Comparison of ENCODE assay signal across 9 mouse cellular contexts in the genomic region with DNA sequence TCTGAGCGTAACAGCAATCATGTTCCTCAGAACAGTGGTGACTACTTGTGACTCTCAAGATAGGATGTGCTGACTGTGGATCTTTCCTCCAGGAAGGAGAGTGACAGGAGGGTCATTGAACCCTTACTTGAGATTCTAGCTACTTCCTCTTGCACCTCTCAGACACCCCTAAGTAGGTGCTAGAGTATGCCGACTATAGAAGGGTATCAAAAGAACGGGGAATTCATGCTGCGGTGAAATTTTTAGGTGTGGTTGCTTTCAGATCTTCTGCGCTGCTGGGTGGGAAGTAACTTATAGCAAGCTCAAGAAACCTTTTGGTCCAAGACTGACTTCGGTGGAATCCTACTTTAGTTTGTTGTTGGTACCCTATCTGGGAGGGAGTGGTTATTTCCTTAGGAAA. TPM values are rescaled to one million over a fixed set of nuclear protein-coding genes. Genes with fewer than 3 reads are reported as not detected.
DNase-seq lines count a peak whose midpoint lies in the region; ATAC-seq and TF ChIP-seq lines count a peak whose summit lies in the region.
"Had no signal": no experiment of that assay in that cellular context is flagged by ENCODE, and none has a peak within 500 bp of the region (broad histone marks: within the 10 kb centered on the region; RNA-seq: fewer than 3 reads in every experiment).

No protein-coding gene starts in this region.

- TF ChIP-seq POLR2A in bone marrow macrophage, adult 2 months (IDR thresholded peaks at IDR 0.05; ENCODE audit: borderline replicate concordance, low read depth, low read length), result no peak
- no peak for TF ChIP-seq POLR2A in small intestine, adult 2 months (IDR thresholded peaks at IDR 0.05; ENCODE audit: low read depth, low read length)

- H3K27ac ChIP-seq in kidney, embryonic 16.5 days (ENCODE audit: low read length), result no peak overlapping the region
- H3K27ac ChIP-seq in bone marrow macrophage, adult 2 months (ENCODE audit: insufficient read depth, low read depth, low read length), result peak overlapping the region; percentile 89
- peak overlapping the region; percentile 97; the same call in 1 of the 2 replicates for H3K27ac ChIP-seq in small intestine, adult 2 months (ENCODE audit: insufficient read depth, low read depth, low read length)

- no peak for ATAC-seq in kidney, embryonic 16.5 days (ENCODE audit: low FRiP score, low TSS enrichment)

- H3K4me3 ChIP-seq in kidney, embryonic 16.5 days (ENCODE audit: low read length), result no peak overlapping the region
- peak overlapping the region; percentile 2; the same call in 1 of the 2 replicates for H3K4me3 ChIP-seq in bone marrow macrophage, adult 2 months (ENCODE audit: insufficient read depth, low read length)
- H3K4me3 ChIP-seq in small intestine, adult 2 months (ENCODE audit: low read depth, low read length), result no peak overlapping the region

- no peaks in the 10 kb centered on the region for H3K9me3 ChIP-seq in kidney, embryonic 16.5 days (ENCODE audit: low read length)

- H3K27me3 ChIP-seq in kidney, embryonic 16.5 days (ENCODE audit: insufficient read depth, low read length), result no peaks in the 10 kb centered on the region
- H3K27me3 ChIP-seq in small intestine, adult 2 months (ENCODE audit: control insufficient read depth, insufficient read depth, low read length), result no peaks in the 10 kb centered on the region

- WGBS in kidney, embryonic 16.5 days, result 91% methylated on average over 6 of the region's 6 CpGs
- WGBS in small intestine, adult 2 months, result 70% methylated on average over 6 of the region's 6 CpGs

- H3K4me2 ChIP-seq in kidney, embryonic 16.5 days (replicated peaks; ENCODE audit: low read depth, low read length), result peak overlapping the region; percentile 56

- H3K9ac ChIP-seq in kidney, embryonic 16.5 days (replicated peaks; ENCODE audit: low read length), result no peak overlapping the region

- no peaks in the 10 kb centered on the region for H3K36me3 ChIP-seq in kidney, embryonic 16.5 days (ENCODE audit: insufficient read depth, low read length)
- no peaks in the 10 kb centered on the region for H3K36me3 ChIP-seq in small intestine, adult 2 months (ENCODE audit: control insufficient read depth, insufficient read depth, low read length)

- H3K4me1 ChIP-seq in kidney, embryonic 16.5 days (ENCODE audit: insufficient read depth, low read length), result peaks cover 17% of the 10 kb centered on the region
- H3K4me1 ChIP-seq in bone marrow macrophage, adult 2 months (ENCODE audit: control insufficient read depth, insufficient read depth, low read length), result peaks cover 26% of the 10 kb centered on the region
- peaks cover 3% of the 10 kb centered on the region; the same call in 1 of the 2 replicates for H3K4me1 ChIP-seq in small intestine, adult 2 months (ENCODE audit: control insufficient read depth, insufficient read depth, insufficient read length, low read length)

- DNase-seq in kidney, postnatal 10 days, result no peak
- DNase-seq in liver, result peak; percentile 35
- no peak for DNase-seq in right cerebral cortex, postnatal 14 days
- no peak for DNase-seq in kidney, adult 11 months
- no peak for DNase-seq in layer of hippocampus, adult 18-20 months (ENCODE audit: low spot score in 2 of 2)
- DNase-seq: gastrocnemius, postnatal 36 days had no signal

- no peak for TF ChIP-seq CTCF in bone marrow macrophage, adult 2 months (IDR thresholded peaks at IDR 0.05; ENCODE audit: low read depth, low read length)
- no peak for TF ChIP-seq CTCF in small intestine, adult 2 months (IDR thresholded peaks at IDR 0.05; ENCODE audit: extremely low read depth, insufficient read length, insufficient replicate concordance, low read depth, low read length)

RNA-seq across cellular contexts. Expression of a gene that starts 53.9 kb away (rescaled TPM):
- polyA plus RNA-seq in kidney, embryonic 16.5 days (2015; fragmentation: Nextera tagmentation; extraction: Ambion mirVana), result 75.2 and 78.0 TPM in 2 replicates
- 310 and 315 TPM in 2 replicates for polyA plus RNA-seq in bone marrow macrophage, adult 2 months (2012; ENCODE audit: insufficient read depth, insufficient read length, missing spikeins)
- polyA plus RNA-seq in small intestine, adult 2 months (2012; rRNA removed), result 21.7 and 56.8 TPM in 2 replicates
- 100 to 1,000 TPM; 218 to 219 TPM for total RNA-seq in layer of hippocampus, adult 18-20 months (2021)
